Mouse (Mus musculus) heart, adult 8-10 months (tissue): ENCODE measurements around the gene Elmod3. TPM values are rescaled to one million over a fixed set of nuclear protein-coding genes. Genes with fewer than 3 reads are reported as not detected.

Experiments used
- DNase-seq: peaks from one replicate; pipeline ENCODE4 v3.0.0; 2022; ENCODE audit warnings: low spot score
- total RNA-seq, 4 experiments: library from RNA; stranded (reverse); gene quantifications; 2 replicates each; pipeline ENCODE4 v1.2.4; 2022

Gene Elmod3
- total RNA-seq, 4 experiments from 2014 or later, result 12.1 to 16.4 (median 14.5) TPM

GRCm38 (mm10) chr6:72615151-72615550 lies 16.9 kb upstream of the Elmod3 start:
- no peak for DNase-seq

DNA sequence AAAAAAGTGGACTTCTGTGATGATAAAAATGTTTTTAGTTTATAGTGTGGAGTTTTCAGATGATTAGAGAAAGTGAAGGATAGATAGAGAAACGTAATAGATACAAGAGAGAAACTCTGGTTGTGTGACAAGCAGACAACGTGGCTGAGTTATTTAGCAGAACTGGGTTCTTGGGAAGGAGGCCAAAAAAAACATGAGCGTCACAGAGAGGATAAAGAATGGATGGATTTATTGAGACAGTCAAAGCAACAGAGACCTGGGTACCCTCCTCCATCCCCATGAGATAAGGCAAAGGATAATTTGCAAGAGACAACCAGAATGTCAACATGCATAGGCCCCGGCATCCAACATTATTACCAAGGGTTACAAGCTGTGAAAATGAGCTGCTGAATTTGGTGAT lies 12.0 kb upstream of the Elmod3 start:
- no peak for DNase-seq

- DNase-seq, result no peak
Observed at GRCm38 (mm10) chr6:72608662-72609184, 10.5 kb upstream of the Elmod3 start.

DNA sequence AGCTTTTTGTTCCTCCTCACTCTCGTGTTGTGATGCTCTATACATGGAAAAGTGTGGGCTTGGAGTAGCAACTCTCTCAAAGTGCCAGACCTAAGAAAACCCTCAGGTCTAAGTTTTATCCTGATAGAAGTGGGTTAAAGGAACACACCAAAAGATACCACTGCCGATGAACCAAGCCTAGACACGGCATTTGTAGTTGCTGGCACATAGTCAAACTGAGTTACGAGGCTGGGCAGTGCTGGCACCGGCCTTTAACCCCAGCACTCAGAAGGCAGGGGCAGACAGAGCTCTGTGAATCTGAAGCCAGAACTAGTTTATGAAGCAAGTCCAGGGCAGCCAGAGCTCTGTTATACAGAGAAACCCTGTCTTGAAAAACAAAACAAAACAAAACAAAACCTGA lies 9.5 kb upstream of the Elmod3 start:
- no peak for DNase-seq

- no peak for DNase-seq
Observed at GRCm38 (mm10) chr6:72607060-72607459, 8.8 kb upstream of the Elmod3 start.

GRCm38 (mm10) chr6:72604066-72604465 lies 5.9 kb upstream of the Elmod3 start:
- no peak for DNase-seq

DNA sequence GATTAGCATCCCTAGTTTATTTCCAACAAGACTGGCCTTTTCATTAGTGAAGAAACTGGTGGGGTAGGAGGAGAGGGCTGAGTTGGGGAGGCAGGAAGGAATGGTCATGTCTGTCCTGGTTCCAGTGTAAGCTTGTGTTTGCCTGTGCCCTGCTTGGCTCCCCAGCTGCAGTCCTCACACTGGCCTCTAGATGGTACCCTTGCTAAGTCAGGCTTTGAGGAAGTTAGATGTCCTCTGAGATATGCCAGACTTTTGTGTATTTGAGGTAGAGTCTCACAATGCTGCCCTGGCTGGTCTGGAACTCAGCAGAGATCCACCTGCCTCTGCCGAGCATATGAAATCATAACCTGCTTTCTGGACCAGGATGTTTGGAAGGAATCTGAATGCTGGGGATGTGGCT lies 3.5 kb upstream of the Elmod3 start:
- DNase-seq, result peak; percentile 84

GRCm38 (mm10) chr6:72600771-72601170 lies 2.6 kb upstream of the Elmod3 start:
- DNase-seq, result no peak

- no peak for DNase-seq
Observed at GRCm38 (mm10) chr6:72600216-72600615, 2.0 kb upstream of the Elmod3 start.

DNA sequence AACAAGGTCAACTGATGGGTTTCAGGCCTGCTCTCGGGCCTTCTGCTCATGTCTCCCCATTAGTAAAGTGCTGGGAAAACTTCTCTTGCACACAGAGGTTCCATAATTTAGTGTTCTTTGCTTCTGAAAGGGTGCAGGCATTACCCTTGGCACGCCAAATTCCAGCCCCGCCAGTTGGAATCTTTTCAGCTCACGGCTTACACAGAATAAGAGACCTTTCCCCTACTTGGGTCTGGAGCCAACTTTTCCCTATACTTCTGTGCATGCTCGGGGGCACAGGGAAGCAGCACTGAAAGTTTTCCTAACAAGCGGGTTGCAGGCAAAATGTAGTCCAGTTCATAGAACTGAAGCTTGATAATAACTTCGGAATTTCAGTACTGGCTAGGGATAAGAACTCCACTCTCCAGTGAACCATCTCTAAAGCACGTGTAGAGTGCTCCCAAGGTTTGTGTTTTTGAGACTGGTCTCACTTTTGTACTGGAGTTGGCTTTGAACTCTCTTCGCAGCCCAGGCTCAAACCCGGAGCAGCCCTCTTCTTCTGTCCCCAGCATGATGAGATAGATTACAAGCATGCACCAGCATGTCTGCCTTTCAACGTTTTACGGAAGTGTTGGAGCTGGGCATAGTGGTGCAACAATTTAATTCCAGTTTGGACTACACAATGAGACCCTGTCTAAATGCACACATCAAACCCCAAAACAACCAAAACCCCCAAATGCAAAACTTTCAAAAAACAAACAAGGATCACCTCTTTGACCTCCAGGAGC lies 761 bp upstream of the Elmod3 start:
- DNase-seq, result peak; percentile 57

GRCm38 (mm10) chr6:72597083-72597874 lies 934 bp downstream of the Elmod3 start:
- DNase-seq, result no peak

GRCm38 (mm10) chr6:72593914-72594313 lies 4.3 kb downstream of the Elmod3 start:
- no peak for DNase-seq

DNA sequence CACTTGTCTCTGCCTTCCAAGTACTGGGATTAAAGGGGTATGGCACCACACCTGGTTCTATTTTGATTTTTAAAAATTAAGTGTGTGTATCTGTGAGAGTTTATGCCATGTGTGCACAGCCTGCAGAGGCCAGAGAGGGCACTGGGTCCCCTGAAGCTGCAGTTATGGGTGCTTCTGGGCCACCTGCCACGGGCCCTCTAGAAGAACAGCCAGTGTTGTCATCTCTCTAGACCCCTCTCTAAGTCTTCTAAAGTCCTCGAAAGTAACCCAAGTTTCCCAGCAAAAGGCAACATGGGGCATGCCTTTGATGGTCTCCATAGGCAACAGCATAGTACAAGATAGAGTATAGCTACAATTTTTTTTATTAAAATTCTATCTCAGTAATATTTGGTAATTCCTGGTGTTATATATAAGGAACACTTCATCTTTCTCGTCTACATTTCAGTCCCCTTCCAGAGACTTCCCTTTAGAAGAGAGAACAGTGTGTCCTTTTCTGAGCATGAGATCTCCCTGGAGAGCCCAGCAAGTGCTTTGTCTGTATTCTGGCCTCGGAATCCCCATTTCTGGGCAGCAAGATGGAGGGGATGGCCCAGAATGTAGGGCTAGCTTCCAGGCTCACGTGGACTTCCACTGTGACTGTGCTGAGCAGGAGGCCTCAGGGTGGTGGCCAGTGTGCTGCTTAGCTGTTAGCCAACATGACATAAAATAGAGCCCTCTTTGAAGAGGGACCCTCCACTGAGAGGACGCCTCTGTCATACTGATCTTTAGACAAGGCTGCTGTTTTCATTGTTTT lies 5.0 kb downstream of the Elmod3 start:
- DNase-seq, result peak; percentile 76

DNA sequence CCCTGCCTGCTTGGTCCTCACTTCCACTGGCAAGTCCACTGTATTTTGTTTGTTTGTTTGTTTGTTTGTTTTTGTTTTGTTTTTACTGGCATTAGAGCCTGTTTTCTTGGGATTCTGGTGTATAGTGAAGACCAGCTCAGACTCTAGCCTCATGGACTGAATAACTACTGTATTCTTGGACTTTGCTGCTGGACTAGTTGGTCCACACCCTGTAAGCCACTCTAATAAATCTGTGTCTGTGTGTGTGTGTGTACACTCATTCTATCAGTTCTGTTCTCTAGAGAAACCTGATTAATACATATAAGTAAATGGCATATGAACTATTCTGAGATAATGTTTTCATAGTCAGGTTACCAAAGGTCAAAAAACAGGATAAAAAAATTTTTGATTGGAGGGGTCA lies 8.1 kb downstream of the Elmod3 start:
- no peak for DNase-seq

- DNase-seq, result no peak
Observed at GRCm38 (mm10) chr6:72588307-72588706, 9.9 kb downstream of the Elmod3 start.

GRCm38 (mm10) chr6:72586701-72587100 lies 11.5 kb downstream of the Elmod3 start:
- DNase-seq, result no peak

- DNase-seq, result no peak
Observed at GRCm38 (mm10) chr6:72584154-72584553, 14.1 kb downstream of the Elmod3 start.

- DNase-seq, result no peak
Observed at GRCm38 (mm10) chr6:72583211-72583839, 14.9 kb downstream of the Elmod3 start.

DNA sequence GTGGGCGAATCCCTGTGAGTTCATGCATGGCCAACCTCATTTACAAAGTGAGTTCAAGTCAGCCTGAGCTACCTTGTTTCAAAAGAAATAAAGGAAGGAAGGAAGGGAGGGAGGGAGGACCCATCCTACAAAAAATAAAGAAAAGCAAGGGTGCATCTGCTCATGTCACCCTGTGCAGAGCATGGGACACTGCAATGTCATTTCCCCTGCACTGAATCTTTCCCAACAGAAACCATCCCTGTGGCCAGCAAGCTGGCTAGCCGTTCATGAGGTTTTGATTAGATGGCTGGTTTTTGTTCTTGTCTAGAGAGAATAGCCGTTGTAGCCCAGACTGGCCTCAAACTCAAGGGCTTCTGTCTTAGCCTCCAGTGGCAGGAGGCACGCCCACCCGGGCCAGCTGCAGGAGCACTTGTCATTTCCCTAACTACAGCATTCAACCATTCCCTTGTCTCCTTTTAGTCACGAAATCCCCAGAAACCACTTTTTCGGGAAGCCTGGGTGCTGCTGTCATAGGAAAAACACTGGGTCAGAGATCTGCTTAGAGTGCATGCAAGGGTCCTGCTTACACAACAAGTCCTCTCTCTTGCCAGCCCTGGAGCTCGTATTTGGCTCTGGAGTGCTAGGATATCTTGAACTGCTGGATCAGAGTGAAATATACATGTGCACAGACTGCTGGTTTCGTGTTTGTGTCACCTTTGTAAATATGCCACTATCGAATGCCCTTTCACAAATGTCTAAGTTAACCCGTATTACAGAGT lies 16.4 kb downstream of the Elmod3 start:
- peak; percentile 34 for DNase-seq

- no peak for DNase-seq
Observed at GRCm38 (mm10) chr6:72576041-72576440, 22.2 kb downstream of the Elmod3 start.

GRCm38 (mm10) chr6:72571826-72572225 lies 26.4 kb downstream of the Elmod3 start:
- DNase-seq, result no peak
